Mouse (Mus musculus): Measurements from ENCODE around the gene Pdss2.

Pdss2 gene

GRCm38 (mm10) chr10:43481179-43481578, 259.9 kb downstream of the Pdss2 start:
- DNase-seq (ENCODE audit: low read depth, low spot score): no peak

GRCm38 (mm10) chr10:43482021-43482420, 260.7 kb downstream of the Pdss2 start:
- DNase-seq (ENCODE audit: low read depth, low spot score): no peak

GRCm38 (mm10) chr10:43483426-43483995, 262.2 kb downstream of the Pdss2 start:
- DNase-seq (ENCODE audit: low read depth, low spot score): no peak

- DNase-seq (ENCODE audit: low read depth, low spot score): no peak
These were observed 264.5 kb downstream of the Pdss2 start for GRCm38 (mm10) chr10:43485751-43486268.

- DNase-seq (ENCODE audit: low read depth, low spot score): no peak
These were observed 266.2 kb downstream of the Pdss2 start for GRCm38 (mm10) chr10:43487441-43488010.

GRCm38 (mm10) chr10:43488258-43488657, 267.0 kb downstream of the Pdss2 start:
- no peak for DNase-seq (ENCODE audit: low read depth, low spot score)

GRCm38 (mm10) chr10:43489139-43489538, 267.9 kb downstream of the Pdss2 start:
- DNase-seq (ENCODE audit: low read depth, low spot score): no peak

- DNase-seq (ENCODE audit: low read depth, low spot score): no peak
These were observed 268.3 kb downstream of the Pdss2 start for GRCm38 (mm10) chr10:43489550-43489949.

- DNase-seq (ENCODE audit: low read depth, low spot score): no peak
These were observed 268.7 kb downstream of the Pdss2 start for GRCm38 (mm10) chr10:43490034-43490433.

- DNase-seq (ENCODE audit: low read depth, low spot score): no peak
These were observed 269.6 kb downstream of the Pdss2 start for GRCm38 (mm10) chr10:43490846-43491245.

- DNase-seq (ENCODE audit: low read depth, low spot score): no peak
These were observed 281.3 kb downstream of the Pdss2 start for GRCm38 (mm10) chr10:43502599-43502998.

GRCm38 (mm10) chr10:43504291-43504690, 283.0 kb downstream of the Pdss2 start:
- DNase-seq (ENCODE audit: low read depth, low spot score): no peak

GRCm38 (mm10) chr10:43507051-43507450, 285.8 kb downstream of the Pdss2 start:
- no peak for DNase-seq (ENCODE audit: low read depth, low spot score)

GRCm38 (mm10) chr10:43509228-43509627, 287.9 kb downstream of the Pdss2 start:
- no peak for DNase-seq (ENCODE audit: low read depth, low spot score)

- no peak for DNase-seq (ENCODE audit: low read depth, low spot score)
These were observed 291.7 kb downstream of the Pdss2 start for GRCm38 (mm10) chr10:43512976-43513375.
